Mouse (Mus musculus) liver, embryonic 14.5 days (tissue): ENCODE data around the gene Prkcb. TPM values are rescaled to one million over a fixed set of nuclear protein-coding genes. Genes with fewer than 3 reads are reported as not detected.

Source experiments
- ATAC-seq: fragments of 200-750 bp; cut with Nextera tagmentation; 2 replicates; pipeline ENCODE4 v1.8.0; 2017; ENCODE audit warnings: moderate number of reproducible peaks, mild to moderate bottlenecking, moderate library complexity; ENCODE audit not compliant: insufficient read depth
- DNase-seq, 3 experiments: peaks; one replicate each; pipeline ENCODE4 v3.0.0-alpha.2; 2012 to 2013; ENCODE audit warnings: low read depth in 3 of 3, low spot score in 3 of 3
- H3K27ac ChIP-seq: fragments of 300-500 bp; sonication (generic); 2 replicates; pipeline ENCODE4 v1.5.1; 2014; ENCODE audit warnings: moderate library complexity, mild to moderate bottlenecking, control low read depth, inconsistent platforms
- H3K27me3 ChIP-seq: fragments of 300-500 bp; sonication (generic); 2 replicates; pipeline ENCODE4 v1.6.1; 2014; ENCODE audit warnings: mild to moderate bottlenecking, low read length, moderate library complexity; ENCODE audit not compliant: control insufficient read depth, insufficient read depth
- H3K36me3 ChIP-seq: fragments of 300-500 bp; sonication (generic); replicated peaks from 2 replicates; pipeline ENCODE4 v1.6.1; 2014; ENCODE audit warnings: low read depth; ENCODE audit not compliant: control insufficient read depth, insufficient read depth
- H3K4me1 ChIP-seq, 2 experiments: fragments of 200-500 bp in 1 of 2; fragments of 300-500 bp in 1 of 2; sonication (generic) in 1 of 2; replicated peaks; 2 replicates each; pipeline ENCODE4 v1.6.1; 2012 to 2014; ENCODE audit warnings: antibody characterized with exemption in 1 of 2, inconsistent platforms in 1 of 2, low read length in 1 of 2; ENCODE audit not compliant: control insufficient read depth in 2 of 2, insufficient read depth in 2 of 2
- H3K4me2 ChIP-seq: fragments of 300-500 bp; sonication (generic); 2 replicates; pipeline ENCODE4 v1.6.1; 2014; ENCODE audit warnings: low read depth, mild to moderate bottlenecking, control low read depth, moderate library complexity
- H3K4me3 ChIP-seq, 2 experiments: fragments of 200-500 bp in 1 of 2; fragments of 300-500 bp in 1 of 2; sonication (generic) in 1 of 2; 2 replicates each; pipeline ENCODE4 v1.5.1; 2012 to 2014; ENCODE audit warnings: low read depth in 2 of 2, low read length in 2 of 2, mild to moderate bottlenecking in 2 of 2, control low read depth in 1 of 2, inconsistent platforms in 1 of 2, moderate library complexity in 1 of 2; ENCODE audit not compliant: insufficient read depth in 1 of 2
- H3K9ac ChIP-seq: fragments of 300-500 bp; sonication (generic); replicated peaks from 2 replicates; pipeline ENCODE4 v1.6.1; 2014; ENCODE audit warnings: mild to moderate bottlenecking, control low read depth, moderate library complexity
- H3K9me3 ChIP-seq: fragments of 300-500 bp; sonication (generic); 2 replicates; pipeline ENCODE4 v1.6.1; 2016; ENCODE audit warnings: low read length, mixed read lengths; ENCODE audit not compliant: control insufficient read depth
- CTCF ChIP-seq: IDR thresholded peaks from 2 replicates; pipeline ENCODE4 v1.5.1; 2016; ENCODE audit warnings: antibody characterized with exemption, low read depth, control low read depth
- EP300 ChIP-seq: IDR thresholded peaks from 2 replicates; pipeline ENCODE4 v1.6.1; 2016; ENCODE audit warnings: antibody characterized with exemption, low read depth
- WGBS: fragments of 180-500 bp; shearing (Covaris S2); extraction: QIAGEN DNeasy Blood & Tissue Kit; methylation state at CpG from one replicate; pipeline ENCODE4 v1.1.7; 2014; ENCODE audit not compliant: insufficient replicate concordance; 5-methylcytosine and 5-hydroxymethylcytosine counted together
- polyA plus RNA-seq, 2 experiments: library from polyadenylated mRNA; depleted of rRNA in 1 of 2; stranded (reverse) in 1 of 2; unstranded in 1 of 2; fragments of >200 nt; fragmentation: Nextera tagmentation in 1 of 2; extraction: Ambion mirVana in 1 of 2; gene quantifications; 2 replicates each; pipeline versions ENCODE4 v1.2.1 to v1.2.3; 2012 to 2014

Gene Prkcb
- polyA plus RNA-seq, 2 experiments: 1.6 to 2.3 TPM

DNA sequence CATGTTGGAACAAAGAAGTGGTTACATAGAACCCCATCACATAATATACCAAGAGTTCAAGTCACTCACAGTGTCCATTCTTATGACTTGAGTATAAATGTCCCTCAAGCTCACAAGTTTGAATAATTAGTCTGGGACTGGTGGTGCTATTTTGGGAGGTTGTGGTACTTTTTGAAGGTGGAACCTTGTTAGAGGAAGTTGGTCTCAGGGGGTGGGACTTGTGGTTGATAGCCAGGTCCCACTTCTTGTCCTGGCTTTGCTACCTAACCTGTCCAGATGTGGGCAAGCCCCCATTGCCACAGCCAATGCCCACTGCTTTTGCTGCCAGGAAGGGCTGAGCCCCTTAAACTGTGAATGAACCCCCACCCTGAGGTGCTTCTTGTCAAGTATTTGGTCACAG, 28.9 kb downstream of the Prkcb start:
- Histone ChIP-seq H3K9ac (no peak overlapping the region), H3K27ac (no peak overlapping the region), H3K4me1 (no peaks in the 10 kb centered on the region), H3K9me3 (no peaks in the 10 kb centered on the region), H3K4me2 (no peak overlapping the region), H3K4me3 (no peak overlapping the region), H3K36me3 (no peaks in the 10 kb centered on the region), H3K27me3 (no peaks in the 10 kb centered on the region)
- ATAC-seq: no peak
- no peak for DNase-seq
- TF ChIP-seq EP300: no peak
- TF ChIP-seq CTCF: no peak

- Histone ChIP-seq H3K36me3 (no peaks in the 10 kb centered on the region), H3K9me3 (no peaks in the 10 kb centered on the region), H3K4me1 (no peaks in the 10 kb centered on the region), H3K27me3 (no peaks in the 10 kb centered on the region), H3K27ac (no peak overlapping the region), H3K9ac (no peak overlapping the region), H3K4me2 (no peak overlapping the region), H3K4me3 (no peak overlapping the region)
- ATAC-seq: no peak
- no peak for DNase-seq
- TF ChIP-seq EP300 (no peak), CTCF (no peak)
- whole genome bisulfite sequencing: 62% methylated on average over 9 of the region's 9 CpGs
Observed at GRCm38 (mm10) chr7:122319566-122319965, 31.0 kb downstream of the Prkcb start.

GRCm38 (mm10) chr7:122320843-122321544, 32.4 kb downstream of the Prkcb start:
- H3K9ac ChIP-seq: no peak overlapping the region
- H3K36me3 ChIP-seq: no peaks in the 10 kb centered on the region
- TF ChIP-seq EP300 (no peak), CTCF (no peak)
- H3K27ac ChIP-seq: no peak overlapping the region
- no peaks in the 10 kb centered on the region for H3K27me3 ChIP-seq
- WGBS: 77% methylated on average over 7 of the region's 7 CpGs
- H3K4me2 ChIP-seq: no peak overlapping the region
- H3K4me3 ChIP-seq: no peak overlapping the region
- no peak for DNase-seq
- no peaks in the 10 kb centered on the region for H3K4me1 ChIP-seq
- ATAC-seq: no peak
- no peaks in the 10 kb centered on the region for H3K9me3 ChIP-seq

DNA sequence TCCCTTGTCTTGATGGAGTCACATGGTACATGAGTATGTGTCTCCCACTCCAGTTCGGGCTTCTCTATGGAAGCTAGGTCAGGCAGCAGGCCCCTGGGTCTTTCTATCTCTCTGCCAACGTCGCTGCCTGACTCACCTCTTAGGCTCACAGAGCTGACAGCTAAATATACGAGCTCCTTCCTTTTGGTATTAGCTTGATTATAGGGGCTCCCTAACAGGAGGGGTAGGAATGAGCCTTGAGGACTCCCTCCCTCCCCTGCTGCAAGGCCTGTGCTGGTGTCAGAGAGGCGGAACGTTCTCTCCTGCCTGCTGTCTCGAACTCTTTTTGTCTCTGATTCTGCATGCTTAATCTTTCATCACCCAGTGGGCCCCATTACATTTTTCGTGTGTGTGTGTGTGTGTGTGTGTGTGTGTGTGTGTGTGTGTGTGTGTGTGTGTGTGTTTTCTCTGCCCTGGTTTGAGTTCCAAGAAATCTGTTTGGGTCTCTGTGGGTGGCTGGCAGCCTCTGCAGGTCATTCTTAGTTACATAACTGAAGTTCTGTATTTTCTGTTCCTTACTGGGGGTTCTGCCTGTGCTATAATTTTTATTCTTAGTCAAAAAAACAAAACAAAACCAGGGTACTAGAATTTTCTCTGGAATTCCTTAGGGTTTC, 33.6 kb downstream of the Prkcb start:
- Histone ChIP-seq H3K9me3 (no peaks in the 10 kb centered on the region), H3K4me2 (no peak overlapping the region), H3K4me1 (no peaks in the 10 kb centered on the region), H3K27me3 (no peaks in the 10 kb centered on the region), H3K9ac (no peak overlapping the region), H3K4me3 (no peak overlapping the region), H3K36me3 (no peaks in the 10 kb centered on the region), H3K27ac (no peak overlapping the region)
- ATAC-seq (no peak), DNase-seq (no peak)
- 57% methylated on average over 8 of the region's 8 CpGs for WGBS
- TF ChIP-seq CTCF (no peak), EP300 (no peak)

DNA sequence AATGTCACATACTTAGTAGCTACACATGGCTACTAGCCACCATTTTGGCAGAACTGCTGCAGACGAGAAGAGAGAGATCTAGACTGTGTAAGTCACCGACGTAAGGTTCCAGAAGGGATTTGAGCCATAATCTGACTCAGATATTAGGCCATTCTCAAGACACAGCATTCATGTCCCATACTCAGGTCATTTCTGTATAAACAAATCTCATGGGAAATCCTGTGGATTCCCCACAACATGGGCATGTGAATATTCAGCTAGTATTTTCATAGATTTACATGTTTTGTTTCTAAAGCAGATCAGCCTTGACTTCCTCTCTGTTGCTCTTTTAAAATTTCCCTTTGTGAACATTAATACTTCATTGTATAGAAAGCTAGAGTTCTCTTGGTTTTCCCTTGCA, 39.4 kb downstream of the Prkcb start:
- Histone ChIP-seq H3K4me2 (no peak overlapping the region), H3K4me1 (no peaks in the 10 kb centered on the region), H3K9me3 (no peaks in the 10 kb centered on the region), H3K9ac (no peak overlapping the region), H3K36me3 (no peaks in the 10 kb centered on the region), H3K4me3 (no peak overlapping the region), H3K27ac (no peak overlapping the region), H3K27me3 (no peaks in the 10 kb centered on the region)
- DNase-seq (no peak), ATAC-seq (no peak)
- no peak for TF ChIP-seq CTCF
- no peak for TF ChIP-seq EP300
- 80% methylated on average over 3 of the region's 3 CpGs for WGBS
